Mouse (Mus musculus) gastrocnemius, postnatal 25 days (tissue): ENCODE measurements at regions not wholly inside any gene's neighbourhood (a gene's known extent, or its start where the extent isn't known, plus 50 kb on each side); places are given as distances from the start of the nearest gene placed in this dataset.

Experiments used
- DNase-seq: peaks from one replicate; pipeline ENCODE4 v3.0.0; 2022

- DNase-seq: no peak
Measured at GRCm38 (mm10) chr11:31531416-31531815, 140.3 kb downstream of the Bod1 start.

GRCm38 (mm10) chr11:31530851-31531250 lies 140.8 kb downstream of the Bod1 start:
- no peak for DNase-seq

- DNase-seq: no peak
Measured at GRCm38 (mm10) chr11:31529686-31530085, 142.0 kb downstream of the Bod1 start.

- DNase-seq: no peak
Measured at GRCm38 (mm10) chr11:31524708-31525107, 147.0 kb downstream of the Bod1 start.

- no peak for DNase-seq
Measured at GRCm38 (mm10) chr11:31524065-31524618, 147.5 kb downstream of the Bod1 start.

- peak; percentile 50 for DNase-seq
Measured at GRCm38 (mm10) chr11:31522127-31522526, 149.6 kb downstream of the Bod1 start.

GRCm38 (mm10) chr11:31520909-31521308 lies 150.8 kb downstream of the Bod1 start:
- no peak for DNase-seq

GRCm38 (mm10) chr11:31503239-31503916 lies 133.5 kb upstream of the Stc2 start:
- DNase-seq: no peak

GRCm38 (mm10) chr11:31485429-31485828 lies 115.6 kb upstream of the Stc2 start:
- DNase-seq: no peak

GRCm38 (mm10) chr11:31481057-31481340 lies 111.1 kb upstream of the Stc2 start:
- DNase-seq: no peak

GRCm38 (mm10) chr11:31480225-31481056 lies 110.6 kb upstream of the Stc2 start:
- DNase-seq: no peak

GRCm38 (mm10) chr11:31477763-31478162 lies 107.9 kb upstream of the Stc2 start:
- DNase-seq: no peak

GRCm38 (mm10) chr11:31477104-31477503 lies 107.2 kb upstream of the Stc2 start:
- DNase-seq: no peak

GRCm38 (mm10) chr11:31473017-31473416 lies 103.1 kb upstream of the Stc2 start:
- DNase-seq: no peak

- DNase-seq: no peak
Measured at GRCm38 (mm10) chr11:31470681-31471414, 101.0 kb upstream of the Stc2 start.

GRCm38 (mm10) chr11:31464844-31465243 lies 95.0 kb upstream of the Stc2 start:
- DNase-seq: no peak

- no peak for DNase-seq
Measured at GRCm38 (mm10) chr11:31462440-31462839, 92.6 kb upstream of the Stc2 start.

GRCm38 (mm10) chr11:31461824-31462223 lies 92.0 kb upstream of the Stc2 start:
- DNase-seq: no peak

GRCm38 (mm10) chr11:31461348-31461747 lies 91.5 kb upstream of the Stc2 start:
- DNase-seq: no peak

- DNase-seq: no peak
Measured at GRCm38 (mm10) chr11:31427374-31427773, 57.5 kb upstream of the Stc2 start.
